Mouse (Mus musculus): Measurements from ENCODE around the gene Iqch. TPM values are rescaled to one million over a fixed set of nuclear protein-coding genes. Genes with fewer than 3 reads are reported as not detected.

Iqch gene
- polyA plus RNA-seq, 1 experiment from 2014 or later: 0.15 TPM

DNA sequence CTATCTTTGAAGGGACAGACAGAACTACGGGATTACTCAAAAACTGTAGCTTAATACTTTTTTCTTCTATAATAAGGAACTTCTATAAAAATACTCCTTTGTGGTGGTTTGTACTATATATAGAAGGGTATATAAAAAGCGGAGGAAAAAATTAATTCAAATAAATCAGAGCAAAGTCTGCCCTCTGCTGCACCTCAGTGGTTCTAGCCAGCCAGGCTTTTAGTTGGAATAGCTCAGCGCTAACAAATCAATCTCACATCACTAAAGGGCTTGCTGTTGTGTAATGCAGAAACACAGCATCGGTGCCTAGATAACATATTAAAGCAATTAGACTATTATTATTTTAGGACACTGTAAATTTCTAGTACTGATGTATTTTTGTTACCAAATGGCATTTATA is 91.3 kb downstream of the Iqch start:
- Histone ChIP-seq H3K36me3 (no peaks in the 10 kb centered on the region), H3K4me2 (replicated peaks) (no peak overlapping the region), H3K4me3 (replicated peaks) (no peak overlapping the region), H3K9ac (replicated peaks) (no peak overlapping the region), H3K27ac (no peak overlapping the region), H3K27me3 (peaks cover 5% of the 10 kb centered on the region; the same call in 1 of the 2 replicates), H3K9me3 (no peaks in the 10 kb centered on the region), H3K4me1 (replicated peaks) (no peaks in the 10 kb centered on the region)
- ATAC-seq: no peak
- 85% methylated on average over 4 of the region's 4 CpGs for WGBS

DNA sequence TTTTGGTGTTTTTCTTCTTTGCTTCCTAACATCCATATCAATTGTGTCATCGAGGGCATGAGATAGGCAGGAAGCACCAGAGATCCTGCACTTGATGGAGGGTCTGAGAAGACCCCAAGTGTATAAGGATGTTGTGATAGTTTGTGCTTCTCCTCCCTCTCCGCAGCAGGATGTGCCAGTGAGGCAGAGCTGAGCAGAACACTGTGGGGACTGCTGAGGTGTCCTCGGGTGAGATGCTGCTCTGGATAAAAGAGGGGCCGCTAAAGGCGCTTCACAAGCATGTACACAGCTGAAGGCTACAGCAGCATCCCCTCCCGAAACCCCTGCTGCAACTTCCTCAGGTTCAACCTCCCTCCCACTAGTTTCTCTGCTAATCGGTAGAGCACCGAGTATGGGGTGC is 95.2 kb downstream of the Iqch start:
- no peaks in the 10 kb centered on the region for H3K27me3 ChIP-seq
- no peak overlapping the region for H3K9ac ChIP-seq (replicated peaks)
- no peaks in the 10 kb centered on the region for H3K36me3 ChIP-seq
- WGBS: 70% methylated on average over 8 of the region's 8 CpGs
- no peak overlapping the region for H3K4me2 ChIP-seq (replicated peaks)
- ATAC-seq: no peak
- H3K9me3 ChIP-seq: no peaks in the 10 kb centered on the region
- no peak overlapping the region for H3K27ac ChIP-seq
- H3K4me1 ChIP-seq (replicated peaks): no peaks in the 10 kb centered on the region
- H3K4me3 ChIP-seq (replicated peaks): no peak overlapping the region

DNA sequence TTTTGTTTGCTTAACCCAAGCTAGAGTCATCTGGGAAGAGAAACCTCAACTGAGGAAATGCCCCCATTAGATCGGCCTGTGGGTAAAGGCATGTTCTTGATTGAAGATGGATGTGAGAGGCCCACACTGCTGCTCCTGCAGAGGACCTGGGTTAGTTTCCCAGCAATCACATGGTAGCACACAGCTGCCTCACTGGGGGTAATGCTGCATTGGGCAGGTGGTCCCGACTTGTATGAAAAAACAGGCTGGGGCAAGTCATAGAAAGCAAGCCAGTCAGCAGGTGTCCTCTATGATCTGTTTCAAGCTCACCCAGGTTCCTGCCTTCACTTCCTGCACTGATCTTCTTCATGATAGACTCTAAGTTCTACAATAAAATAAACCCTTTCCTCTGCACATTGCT is 98.4 kb downstream of the Iqch start:
- Histone ChIP-seq H3K9me3 (no peaks in the 10 kb centered on the region), H3K27ac (no peak overlapping the region), H3K4me2 (replicated peaks) (no peak overlapping the region), H3K4me1 (replicated peaks) (no peaks in the 10 kb centered on the region), H3K27me3 (no peaks in the 10 kb centered on the region), H3K36me3 (no peaks in the 10 kb centered on the region), H3K9ac (replicated peaks) (no peak overlapping the region), H3K4me3 (replicated peaks) (no peak overlapping the region)
- WGBS: 74% methylated on average over 2 of the region's 2 CpGs
- no peak for ATAC-seq

DNA sequence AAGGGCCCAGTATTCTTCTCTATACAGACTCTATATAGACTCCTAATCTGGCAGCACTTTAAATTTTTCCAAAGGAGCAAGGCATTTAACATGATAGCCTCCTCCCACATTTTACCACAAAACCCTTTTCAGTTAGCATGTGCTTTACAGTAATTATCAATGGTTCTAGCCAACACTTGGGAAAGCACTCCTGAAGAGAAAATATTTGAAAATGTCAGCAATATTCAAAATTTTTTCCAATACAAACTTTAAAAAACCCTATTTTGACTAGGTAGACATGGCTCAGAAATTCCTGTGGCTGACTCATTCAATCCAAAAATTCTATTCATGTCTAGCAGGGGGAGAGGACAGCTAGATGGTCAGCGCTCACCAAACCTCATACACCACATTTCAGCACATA is 100.8 kb downstream of the Iqch start:
- ATAC-seq: no peak
- H3K27me3 ChIP-seq: no peaks in the 10 kb centered on the region
- 91% methylated on average over 1 of the region's 1 CpGs for WGBS

DNA sequence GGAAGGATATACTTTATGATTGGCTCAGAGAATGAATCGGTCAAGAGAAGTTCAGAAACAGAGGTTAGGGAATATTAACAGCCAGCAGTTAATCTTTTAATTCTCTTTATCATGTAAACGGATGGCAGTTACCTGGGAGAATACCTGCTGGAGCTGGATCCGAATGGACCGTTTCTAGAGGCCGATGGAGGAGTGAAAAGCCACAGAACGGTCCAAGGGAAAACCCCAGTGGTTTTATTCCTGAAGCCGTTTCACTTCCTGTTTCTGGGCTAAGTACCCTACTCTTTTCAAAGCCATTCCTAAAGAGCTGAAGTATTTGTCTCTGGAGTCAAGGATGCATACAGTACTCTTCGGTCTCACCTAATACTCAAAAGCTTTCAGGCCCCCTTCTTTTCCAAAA is 102.4 kb downstream of the Iqch start:
- WGBS: 78% methylated on average over 8 of the region's 8 CpGs
- ATAC-seq: no peak
- H3K4me3 ChIP-seq (replicated peaks): no peak overlapping the region

More for the DNA sequence above, 100.8 kb downstream of the Iqch start:
- no peak overlapping the region for H3K27ac ChIP-seq
- no peak overlapping the region for H3K4me2 ChIP-seq (replicated peaks)
- no peaks in the 10 kb centered on the region for H3K4me1 ChIP-seq (replicated peaks)
- H3K4me3 ChIP-seq (replicated peaks): no peak overlapping the region
- H3K9ac ChIP-seq (replicated peaks): no peak overlapping the region
- H3K36me3 ChIP-seq: no peaks in the 10 kb centered on the region
- H3K9me3 ChIP-seq: no peaks in the 10 kb centered on the region

DNA sequence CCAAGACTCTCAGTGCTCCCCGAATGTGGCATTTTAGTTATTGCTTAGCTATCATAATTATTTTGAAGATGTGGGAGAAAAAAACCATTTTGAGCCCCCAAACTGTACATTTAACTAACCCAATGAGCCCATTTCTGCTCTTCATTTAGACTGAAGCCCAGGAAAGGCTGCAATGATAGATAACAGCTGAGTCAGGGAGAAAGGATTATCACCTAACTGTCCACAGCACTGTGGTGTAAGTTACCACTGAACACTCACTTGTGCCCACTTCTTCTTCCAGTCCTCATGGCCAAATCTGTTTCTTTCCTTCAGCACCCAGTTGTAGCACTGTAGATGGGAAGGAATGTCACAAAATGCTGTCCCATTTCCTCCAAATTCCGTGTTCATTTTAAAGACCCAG is 106.5 kb downstream of the Iqch start:
- Histone ChIP-seq H3K4me1 (replicated peaks) (peaks cover 9% of the 10 kb centered on the region), H3K4me3 (replicated peaks) (no peak overlapping the region), H3K27me3 (peaks cover 15% of the 10 kb centered on the region; the same call in 1 of the 2 replicates), H3K27ac (no peak overlapping the region), H3K4me2 (replicated peaks) (no peak overlapping the region), H3K9ac (replicated peaks) (no peak overlapping the region), H3K36me3 (no peaks in the 10 kb centered on the region), H3K9me3 (no peaks in the 10 kb centered on the region)
- 90% methylated on average over 2 of the region's 2 CpGs for WGBS
- no peak for ATAC-seq

More for the DNA sequence above, 102.4 kb downstream of the Iqch start:
- no peaks in the 10 kb centered on the region for H3K9me3 ChIP-seq
- no peak overlapping the region for H3K9ac ChIP-seq (replicated peaks)
- H3K36me3 ChIP-seq: no peaks in the 10 kb centered on the region
- H3K4me2 ChIP-seq (replicated peaks): no peak overlapping the region
- no peak overlapping the region for H3K27ac ChIP-seq
- H3K27me3 ChIP-seq: peaks cover 5% of the 10 kb centered on the region; the same call in 1 of the 2 replicates
- H3K4me1 ChIP-seq (replicated peaks): no peaks in the 10 kb centered on the region

DNA sequence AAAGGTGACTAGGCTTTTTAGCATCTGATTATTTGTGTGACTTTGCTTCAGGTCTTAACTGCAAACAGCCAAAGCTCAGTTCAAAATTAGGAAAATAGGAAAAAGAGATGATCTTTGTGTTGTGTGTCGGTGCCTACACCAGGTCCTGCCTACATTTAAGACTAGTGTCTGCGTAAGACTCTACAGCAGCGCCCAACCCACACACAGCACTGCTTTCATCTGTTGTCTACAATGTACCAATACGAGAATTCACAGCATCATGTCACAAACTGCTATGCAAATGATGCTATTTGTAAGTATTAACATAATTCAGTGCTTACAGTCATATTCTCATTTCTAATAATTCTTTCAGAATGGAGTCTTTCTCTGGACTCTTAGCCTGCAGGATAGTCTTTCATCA is 108.5 kb downstream of the Iqch start:
- no peak overlapping the region for H3K27ac ChIP-seq
- WGBS: 86% methylated on average over 4 of the region's 4 CpGs
- no peak overlapping the region for H3K4me3 ChIP-seq (replicated peaks)
- ATAC-seq: no peak
- H3K9ac ChIP-seq (replicated peaks): no peak overlapping the region
- no peaks in the 10 kb centered on the region for H3K36me3 ChIP-seq
- no peak overlapping the region for H3K4me2 ChIP-seq (replicated peaks)
- no peaks in the 10 kb centered on the region for H3K9me3 ChIP-seq
- H3K4me1 ChIP-seq (replicated peaks): peaks cover 27% of the 10 kb centered on the region
- H3K27me3 ChIP-seq: peaks cover 15% of the 10 kb centered on the region; the same call in 1 of the 2 replicates

DNA sequence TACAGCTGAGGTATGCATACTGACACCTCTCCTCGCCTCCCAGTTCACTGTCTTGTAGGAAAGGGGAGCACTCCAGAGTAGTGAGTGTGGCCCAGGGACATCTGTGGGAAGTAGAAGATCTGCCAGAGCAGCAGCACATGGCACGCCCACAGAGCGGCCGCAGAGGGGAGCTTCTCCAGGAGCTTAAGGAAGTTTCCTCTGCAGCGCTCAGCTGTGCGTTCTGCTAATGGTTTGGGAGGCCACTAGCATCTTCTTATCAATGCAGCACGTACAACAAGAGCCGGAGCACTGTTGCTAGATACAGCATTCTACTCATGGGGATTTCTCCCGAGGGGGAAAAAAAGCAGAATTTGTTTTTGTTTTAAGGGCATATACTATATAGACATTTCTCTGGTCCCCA is 110.0 kb downstream of the Iqch start:
- Histone ChIP-seq H3K27me3 (peaks cover 17% of the 10 kb centered on the region; the same call in 1 of the 2 replicates), H3K4me3 (replicated peaks) (no peak overlapping the region), H3K4me1 (replicated peaks) (peaks cover 27% of the 10 kb centered on the region), H3K9ac (replicated peaks) (0 out of 2 replicates have a peak overlapping the region, but pooled peaks have one; percentile 36), H3K9me3 (no peaks in the 10 kb centered on the region), H3K4me2 (replicated peaks) (no peak overlapping the region), H3K36me3 (no peaks in the 10 kb centered on the region), H3K27ac (no peak overlapping the region)
- 34% methylated on average over 9 of the region's 9 CpGs for WGBS
- ATAC-seq: no peak

DNA sequence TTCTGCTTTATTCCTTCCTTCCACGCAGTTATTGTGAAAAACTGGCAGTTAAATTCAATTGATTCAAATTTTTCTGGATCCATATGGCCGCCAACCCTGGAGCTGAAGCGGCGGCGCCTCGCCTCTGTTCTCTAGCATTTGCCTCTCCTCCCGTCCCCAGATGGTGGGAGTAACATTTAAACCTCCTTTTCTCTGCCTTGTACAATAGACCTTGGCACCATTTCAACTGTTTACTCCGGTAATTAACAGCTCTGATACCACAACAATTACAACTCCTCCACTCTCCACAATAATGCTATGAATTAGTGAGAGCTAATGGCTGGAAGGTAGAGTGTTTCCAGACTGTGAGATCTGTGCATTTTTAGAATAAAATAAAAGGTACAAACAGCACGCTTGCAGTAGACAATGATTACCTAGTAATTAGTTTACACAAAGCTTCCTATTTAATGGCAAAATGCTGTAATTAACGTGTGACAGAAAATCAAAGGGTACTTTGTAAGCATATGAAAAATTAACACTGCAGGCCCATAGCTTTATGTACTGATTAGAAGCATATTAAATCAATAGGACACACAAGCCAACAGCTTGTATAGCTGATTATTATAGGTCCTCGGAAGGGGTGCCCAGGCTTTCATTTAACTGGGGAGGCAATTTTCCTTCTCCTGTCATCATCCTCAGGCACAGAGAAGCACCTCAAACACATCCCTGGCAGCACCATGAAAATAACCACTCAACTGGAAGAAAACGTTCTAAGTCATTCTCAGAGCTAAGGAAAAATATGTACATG is 111.6 kb downstream of the Iqch start:
- no peaks in the 10 kb centered on the region for H3K9me3 ChIP-seq
- peaks cover 13% of the 10 kb centered on the region; the same call in 1 of the 2 replicates for H3K27me3 ChIP-seq
- 33% methylated on average over 12 of the region's 12 CpGs for WGBS
- ATAC-seq: peak; percentile 63
- peaks cover 27% of the 10 kb centered on the region for H3K4me1 ChIP-seq (replicated peaks)
- no peaks in the 10 kb centered on the region for H3K36me3 ChIP-seq
- H3K4me2 ChIP-seq (replicated peaks): no peak overlapping the region
- H3K9ac ChIP-seq (replicated peaks): no peak overlapping the region
- no peak overlapping the region for H3K4me3 ChIP-seq (replicated peaks)
- H3K27ac ChIP-seq: peak overlapping the region; percentile 37

DNA sequence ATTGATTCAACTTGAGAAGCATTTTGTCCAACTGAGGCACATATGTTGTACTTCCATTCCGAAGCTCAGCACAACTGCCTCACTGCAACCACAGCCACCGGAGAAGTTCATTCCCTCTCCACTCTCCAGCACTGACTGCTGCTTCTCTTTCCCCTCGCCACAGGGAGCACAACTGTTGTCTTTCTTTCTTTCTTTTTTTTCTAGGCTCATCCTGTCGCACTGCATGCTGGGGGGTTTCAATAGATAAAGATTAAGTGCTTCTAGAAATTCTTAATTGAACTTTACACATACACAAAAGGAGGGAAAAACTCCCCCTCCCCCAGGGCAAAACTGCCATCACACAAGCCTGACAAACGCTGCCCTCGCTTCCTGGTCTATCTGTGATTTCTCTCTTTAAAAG is 113.1 kb downstream of the Iqch start:
- Histone ChIP-seq H3K4me2 (replicated peaks) (no peak overlapping the region), H3K27me3 (peaks cover 12% of the 10 kb centered on the region; the same call in 1 of the 2 replicates), H3K4me3 (replicated peaks) (no peak overlapping the region), H3K9me3 (no peaks in the 10 kb centered on the region), H3K36me3 (no peaks in the 10 kb centered on the region), H3K4me1 (replicated peaks) (peaks cover 27% of the 10 kb centered on the region), H3K27ac (no peak overlapping the region), H3K9ac (replicated peaks) (no peak overlapping the region)
- no peak for ATAC-seq
- 40% methylated on average over 6 of the region's 6 CpGs for WGBS

DNA sequence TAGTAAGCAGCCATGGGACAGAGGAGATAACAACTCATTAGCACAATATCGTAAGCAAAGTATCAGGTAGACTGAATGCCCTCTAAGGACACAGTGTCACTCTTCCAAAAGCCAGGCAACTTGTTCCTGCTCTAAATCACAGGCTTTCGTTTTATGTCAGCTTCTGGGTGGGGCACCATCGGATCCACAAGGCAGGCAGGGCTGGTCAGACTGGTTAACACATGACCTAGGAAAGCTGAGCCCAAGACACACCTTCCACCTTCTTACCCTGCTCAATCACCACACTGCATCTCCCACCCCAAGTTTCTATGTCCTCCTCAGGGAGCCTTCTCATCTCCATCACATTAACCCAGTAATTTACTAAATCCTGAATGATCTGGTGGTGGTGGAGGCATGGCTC is 136.7 kb downstream of the Iqch start:
- Histone ChIP-seq H3K27ac (no peak overlapping the region), H3K4me1 (replicated peaks) (no peaks in the 10 kb centered on the region), H3K9me3 (no peaks in the 10 kb centered on the region), H3K4me3 (replicated peaks) (no peak overlapping the region), H3K4me2 (replicated peaks) (no peak overlapping the region), H3K9ac (replicated peaks) (no peak overlapping the region), H3K27me3 (no peaks in the 10 kb centered on the region), H3K36me3 (no peaks in the 10 kb centered on the region)
- WGBS: 84% methylated on average over 3 of the region's 3 CpGs
- ATAC-seq: no peak

DNA sequence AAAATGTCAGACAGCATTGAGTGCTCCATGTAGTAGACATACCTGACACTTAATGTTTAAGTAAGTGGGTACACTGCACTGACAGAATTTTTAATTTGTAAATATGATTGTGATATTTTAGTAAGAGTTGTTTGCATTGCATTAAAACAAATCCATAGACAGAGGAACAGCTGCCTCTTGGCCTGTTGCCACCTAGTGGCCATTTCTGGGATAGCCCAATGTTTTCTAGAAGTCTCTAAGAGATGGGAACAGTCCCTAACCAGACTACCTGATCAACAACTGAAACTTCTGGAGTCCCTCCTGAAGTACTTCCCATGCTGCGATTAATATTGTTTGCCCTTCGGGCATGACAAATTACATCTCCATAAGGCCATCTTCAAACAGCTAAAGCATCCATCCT is 140.0 kb downstream of the Iqch start:
- no peak; the same call in 1 of the 2 replicates for ATAC-seq
- no peak overlapping the region for H3K27ac ChIP-seq
- H3K4me1 ChIP-seq (replicated peaks): no peaks in the 10 kb centered on the region
- no peaks in the 10 kb centered on the region for H3K36me3 ChIP-seq
- no peak overlapping the region for H3K9ac ChIP-seq (replicated peaks)
- H3K9me3 ChIP-seq: no peaks in the 10 kb centered on the region
- WGBS: 55% methylated on average over 2 of the region's 2 CpGs
- H3K4me3 ChIP-seq (replicated peaks): no peak overlapping the region
- H3K4me2 ChIP-seq (replicated peaks): no peak overlapping the region
- H3K27me3 ChIP-seq: no peaks in the 10 kb centered on the region

DNA sequence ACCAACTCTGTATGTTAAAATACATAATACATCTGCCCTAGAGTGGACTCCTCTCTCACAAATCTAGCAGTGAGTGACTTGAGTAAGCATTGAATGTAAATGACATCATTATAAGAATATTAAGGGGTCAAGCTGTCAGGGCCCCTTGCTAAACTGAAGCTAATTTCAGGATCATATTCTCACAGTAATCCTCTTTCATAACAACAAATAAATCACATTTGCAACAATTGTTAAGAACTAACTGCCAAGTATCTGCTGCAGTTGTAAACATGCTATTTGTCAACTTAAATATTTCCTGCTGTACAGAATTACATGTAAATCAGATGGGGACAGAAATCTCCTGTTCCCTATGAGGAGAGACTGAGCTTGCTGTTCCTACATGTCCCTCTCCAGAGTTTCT is 145.9 kb downstream of the Iqch start:
- Histone ChIP-seq H3K4me1 (replicated peaks) (no peaks in the 10 kb centered on the region), H3K4me2 (replicated peaks) (no peak overlapping the region), H3K4me3 (replicated peaks) (no peak overlapping the region), H3K27me3 (no peaks in the 10 kb centered on the region), H3K27ac (no peak overlapping the region), H3K9ac (replicated peaks) (no peak overlapping the region), H3K9me3 (0 out of 2 replicates have a peak, but pooled peaks cover 3% of the 10 kb centered on the region), H3K36me3 (no peaks in the 10 kb centered on the region)
- no peak for ATAC-seq
